Mouse (Mus musculus): Measurements from ENCODE around the gene Gab1. TPM values are rescaled to one million over a fixed set of nuclear protein-coding genes. Genes with fewer than 3 reads are reported as not detected.
A peak's percentile ranks its signal among the peaks of the same experiment; 100 is the strongest.

Gene Gab1
- polyA plus RNA-seq, 1 experiment from 2014 or later: 25.6 TPM

DNA sequence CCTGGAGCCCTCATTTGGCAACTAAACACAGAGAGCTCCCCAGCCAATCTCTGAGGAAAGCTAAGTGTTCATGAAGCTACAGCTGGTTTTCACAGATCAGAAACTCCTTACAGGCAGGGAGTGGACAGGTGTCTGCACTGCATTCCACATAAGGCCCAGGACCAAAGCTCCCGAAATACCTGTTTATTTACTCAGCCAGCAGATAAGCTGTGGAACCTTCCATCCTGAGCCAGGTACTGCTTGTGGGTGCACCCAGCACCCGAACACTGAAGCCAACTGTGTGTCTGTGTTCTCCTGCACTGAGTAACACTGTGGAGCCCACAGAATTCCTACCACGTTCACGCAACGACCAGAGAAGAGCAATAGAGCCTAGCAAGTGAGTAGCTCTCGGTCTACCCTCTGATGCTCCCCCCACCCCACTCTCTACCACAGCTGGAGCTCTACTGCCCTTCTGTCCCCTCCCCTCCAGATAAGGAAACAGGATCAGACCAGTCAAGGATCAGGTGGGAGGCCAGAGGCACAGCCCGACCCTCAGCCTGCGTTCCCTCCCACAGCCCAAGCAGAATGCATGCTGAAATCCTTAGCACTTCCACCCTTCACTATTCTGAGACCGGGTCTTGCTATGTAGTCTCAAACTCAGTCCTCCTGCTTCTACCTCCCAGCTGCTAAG lies 9.6 kb downstream of the Gab1 start:
- Histone ChIP-seq H3K36me3 (no peaks in the 10 kb centered on the region), H3K9ac (no peak overlapping the region), H3K4me2 (peak overlapping the region; percentile 5; the same call in 1 of the 2 replicates), H3K27me3 (no peaks in the 10 kb centered on the region), H3K4me1 (peaks cover 63% of the 10 kb centered on the region), H3K4me3 (no peak overlapping the region), H3K9me3 (no peaks in the 10 kb centered on the region), H3K27ac (peak overlapping the region; percentile 81)
- no peak for ATAC-seq (ENCODE audit: insufficient number of reproducible peaks, low FRiP score, low TSS enrichment, low read depth)
- 54% methylated on average over 9 of the region's 9 CpGs for WGBS

DNA sequence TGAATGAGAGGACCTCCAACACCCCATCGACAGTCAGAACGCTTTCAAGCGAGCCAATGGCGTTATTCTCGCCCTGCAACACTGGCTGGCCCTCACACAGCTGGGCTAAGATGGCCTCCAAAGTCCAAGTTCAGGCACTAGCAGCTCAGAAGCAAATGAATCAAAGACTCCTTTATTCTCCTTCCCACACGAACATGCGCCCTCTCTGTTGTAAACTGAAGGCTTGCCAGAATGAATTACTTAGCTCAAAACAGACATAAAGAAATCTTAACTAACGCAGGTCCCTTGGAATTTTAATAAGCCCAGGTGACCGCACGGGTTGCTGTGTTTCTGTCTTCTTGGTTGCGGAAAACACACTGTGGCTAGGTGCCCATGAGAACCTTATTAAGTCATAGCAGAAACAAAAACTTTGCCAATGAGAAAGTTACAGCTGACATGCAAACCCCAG lies 10.4 kb downstream of the Gab1 start:
- Histone ChIP-seq H3K9me3 (no peaks in the 10 kb centered on the region), H3K27me3 (no peaks in the 10 kb centered on the region), H3K9ac (no peak overlapping the region), H3K27ac (peak overlapping the region; percentile 81), H3K36me3 (no peaks in the 10 kb centered on the region), H3K4me2 (peak overlapping the region; percentile 17; the same call in 1 of the 2 replicates), H3K4me3 (no peak overlapping the region), H3K4me1 (peaks cover 70% of the 10 kb centered on the region)
- ATAC-seq (ENCODE audit: insufficient number of reproducible peaks, low FRiP score, low TSS enrichment, low read depth): peak; percentile 33; the same call in 1 of the 2 replicates
- 38% methylated on average over 11 of the region's 11 CpGs for WGBS

DNA sequence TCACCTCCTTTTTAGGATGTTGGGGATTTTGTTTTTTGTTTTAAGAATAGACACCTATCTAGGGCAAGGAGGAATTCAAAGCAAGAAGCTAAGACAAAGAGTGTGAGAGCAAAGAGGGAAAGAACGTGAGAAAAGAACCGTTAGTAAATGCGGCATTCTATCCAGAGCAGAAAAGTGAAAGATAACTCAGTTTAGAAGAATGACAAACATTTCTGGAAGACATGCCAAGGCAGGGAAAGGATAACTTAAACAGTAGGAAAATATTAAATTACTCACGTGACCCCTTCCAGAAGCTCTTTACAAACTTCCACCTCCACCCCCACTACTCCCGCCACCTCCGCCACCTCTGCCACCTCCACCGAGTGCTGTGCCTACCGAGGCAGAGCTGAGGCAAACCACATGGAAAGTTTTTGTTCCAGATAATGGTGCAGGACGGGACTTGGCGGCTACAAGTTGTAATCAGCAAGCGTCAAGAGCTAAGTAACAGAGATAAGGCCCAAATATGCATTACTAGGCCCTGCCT lies 11.5 kb downstream of the Gab1 start:
- H3K4me2 ChIP-seq: no peak overlapping the region
- no peaks in the 10 kb centered on the region for H3K27me3 ChIP-seq
- 54% methylated on average over 11 of the region's 11 CpGs for WGBS
- peak overlapping the region; percentile 81; the same call in 1 of the 2 replicates for H3K27ac ChIP-seq
- no peaks in the 10 kb centered on the region for H3K9me3 ChIP-seq
- H3K4me3 ChIP-seq: no peak overlapping the region
- no peaks in the 10 kb centered on the region for H3K36me3 ChIP-seq
- H3K4me1 ChIP-seq: peaks cover 64% of the 10 kb centered on the region
- no peak for ATAC-seq (ENCODE audit: insufficient number of reproducible peaks, low FRiP score, low TSS enrichment, low read depth)
- no peak overlapping the region for H3K9ac ChIP-seq

DNA sequence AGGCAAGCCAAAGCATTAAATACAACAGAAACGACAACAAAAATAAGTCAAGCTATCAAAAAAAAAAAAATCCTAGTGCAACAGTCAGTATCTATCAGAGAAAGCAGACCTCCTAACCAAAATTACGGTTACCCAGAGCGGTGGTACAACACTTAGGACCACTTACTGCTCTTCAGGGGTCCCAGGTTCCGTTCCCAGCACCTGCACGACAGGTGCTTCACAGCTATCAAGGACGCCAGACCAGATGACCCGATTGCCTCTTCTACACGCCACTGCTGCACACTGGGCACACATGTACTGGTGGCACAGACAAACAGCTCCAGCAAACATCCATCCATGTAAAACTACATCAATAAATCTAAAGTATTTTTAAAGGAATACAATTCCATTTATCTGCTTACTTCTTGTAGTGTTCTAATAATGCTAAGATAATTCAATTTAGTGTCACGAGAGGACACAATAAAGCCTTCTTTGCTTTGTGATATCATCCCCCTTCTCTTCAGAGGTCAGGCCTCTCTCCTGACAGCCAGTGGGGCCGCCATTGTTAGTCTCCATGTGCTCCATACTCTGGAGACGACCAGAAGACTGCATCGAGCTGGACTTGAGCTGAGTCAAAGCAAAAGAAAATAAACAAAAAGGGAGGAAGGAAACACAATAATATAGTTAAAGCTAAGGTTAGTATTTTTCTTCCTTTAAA lies 12.2 kb downstream of the Gab1 start:
- Histone ChIP-seq H3K4me2 (no peak overlapping the region), H3K4me1 (peaks cover 65% of the 10 kb centered on the region)
- ATAC-seq (ENCODE audit: insufficient number of reproducible peaks, low FRiP score, low TSS enrichment, low read depth): no peak

DNA sequence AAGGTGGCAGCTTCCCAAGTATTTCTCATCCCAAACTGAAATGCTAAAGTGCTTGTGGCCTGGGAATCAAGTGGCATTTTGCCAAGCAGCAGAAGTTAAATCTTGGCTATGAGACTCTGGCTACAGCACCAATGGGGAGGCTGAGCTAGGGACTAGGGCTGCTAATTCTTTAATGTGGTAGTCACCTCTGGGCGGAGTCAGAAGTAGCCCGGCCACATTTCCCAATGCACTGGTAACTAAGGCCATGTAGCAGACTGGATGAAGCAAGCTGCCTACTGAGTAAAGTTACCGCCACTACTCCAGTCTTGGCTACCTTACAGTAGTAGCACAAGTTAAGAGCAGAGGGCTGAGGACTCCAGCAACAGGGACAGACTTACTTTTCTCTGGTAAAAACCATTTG lies 12.7 kb downstream of the Gab1 start:
- Histone ChIP-seq H3K9me3 (no peaks in the 10 kb centered on the region), H3K4me1 (peaks cover 61% of the 10 kb centered on the region), H3K27me3 (no peaks in the 10 kb centered on the region), H3K4me2 (no peak overlapping the region), H3K27ac (peak overlapping the region; percentile 22; the same call in 1 of the 2 replicates), H3K9ac (no peak overlapping the region), H3K4me3 (no peak overlapping the region), H3K36me3 (no peaks in the 10 kb centered on the region)
- 56% methylated on average over 3 of the region's 3 CpGs for WGBS
- ATAC-seq (ENCODE audit: insufficient number of reproducible peaks, low FRiP score, low TSS enrichment, low read depth): no peak

More for the DNA sequence above, 12.2 kb downstream of the Gab1 start:
- no peak overlapping the region for H3K4me3 ChIP-seq
- H3K27ac ChIP-seq: peak overlapping the region; percentile 22; the same call in 1 of the 2 replicates
- H3K36me3 ChIP-seq: no peaks in the 10 kb centered on the region
- WGBS: 88% methylated on average over 12 of the region's 12 CpGs
- H3K9me3 ChIP-seq: no peaks in the 10 kb centered on the region
- no peaks in the 10 kb centered on the region for H3K27me3 ChIP-seq
- no peak overlapping the region for H3K9ac ChIP-seq

DNA sequence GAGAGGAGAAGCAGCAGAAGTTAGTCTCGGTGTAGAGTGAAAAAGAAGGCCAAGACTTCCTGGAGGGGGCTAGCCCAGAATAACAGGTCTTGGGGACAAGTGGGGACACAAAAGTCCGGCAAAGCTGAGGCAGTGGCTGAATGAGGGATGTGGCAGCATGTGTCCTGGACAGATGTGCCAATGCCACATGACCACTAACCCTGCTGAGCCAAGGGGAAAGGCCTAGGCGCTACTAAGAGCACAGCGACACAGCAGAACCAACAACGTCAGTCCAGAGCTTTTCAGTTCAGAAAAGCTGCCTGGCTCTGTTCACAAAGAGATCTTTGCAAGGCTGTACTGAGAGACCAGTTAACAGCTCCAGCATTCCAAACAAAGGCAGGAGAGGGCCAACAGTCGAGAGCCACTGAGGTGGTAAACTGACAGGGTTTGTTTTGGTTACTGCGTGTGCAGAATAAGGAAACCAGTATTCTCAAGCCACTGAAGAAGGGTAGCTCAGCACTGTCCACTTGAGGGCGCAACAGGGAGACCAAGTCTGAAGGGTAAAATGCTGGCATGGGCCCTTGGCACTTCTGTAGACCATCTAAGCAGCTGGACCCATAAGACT lies 15.0 kb downstream of the Gab1 start:
- ATAC-seq (ENCODE audit: insufficient number of reproducible peaks, low FRiP score, low TSS enrichment, low read depth): no peak
- 63% methylated on average over 8 of the region's 8 CpGs for WGBS
- Histone ChIP-seq H3K4me2 (no peak overlapping the region), H3K4me3 (no peak overlapping the region), H3K4me1 (peaks cover 47% of the 10 kb centered on the region), H3K27ac (0 out of 2 replicates have a peak overlapping the region, but pooled peaks have one; percentile 3), H3K27me3 (no peaks in the 10 kb centered on the region), H3K36me3 (no peaks in the 10 kb centered on the region; the same call in 1 of the 2 replicates), H3K9me3 (no peaks in the 10 kb centered on the region), H3K9ac (no peak overlapping the region)

DNA sequence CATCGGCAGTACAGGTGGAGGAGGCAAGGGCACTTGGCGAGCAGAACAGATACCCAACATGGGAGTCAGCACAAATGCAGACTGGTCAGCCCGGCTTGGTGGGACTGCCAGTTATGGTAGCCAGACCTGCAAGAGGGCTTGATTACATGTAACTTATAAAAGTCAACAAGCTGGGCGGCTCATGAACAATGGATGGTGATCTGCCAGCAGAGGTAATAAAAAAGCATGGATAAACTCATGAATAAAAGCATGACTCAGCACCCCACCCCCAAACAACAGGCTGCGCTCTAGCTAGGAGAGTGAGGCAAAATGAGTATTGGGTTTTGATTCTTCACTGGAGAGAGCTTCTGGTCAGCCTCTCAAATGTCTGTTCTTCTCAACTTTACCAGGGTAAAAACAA lies 16.9 kb downstream of the Gab1 start:
- no peak for ATAC-seq (ENCODE audit: insufficient number of reproducible peaks, low FRiP score, low TSS enrichment, low read depth)
- WGBS: 64% methylated on average over 5 of the region's 5 CpGs
- no peak overlapping the region for H3K4me3 ChIP-seq

DNA sequence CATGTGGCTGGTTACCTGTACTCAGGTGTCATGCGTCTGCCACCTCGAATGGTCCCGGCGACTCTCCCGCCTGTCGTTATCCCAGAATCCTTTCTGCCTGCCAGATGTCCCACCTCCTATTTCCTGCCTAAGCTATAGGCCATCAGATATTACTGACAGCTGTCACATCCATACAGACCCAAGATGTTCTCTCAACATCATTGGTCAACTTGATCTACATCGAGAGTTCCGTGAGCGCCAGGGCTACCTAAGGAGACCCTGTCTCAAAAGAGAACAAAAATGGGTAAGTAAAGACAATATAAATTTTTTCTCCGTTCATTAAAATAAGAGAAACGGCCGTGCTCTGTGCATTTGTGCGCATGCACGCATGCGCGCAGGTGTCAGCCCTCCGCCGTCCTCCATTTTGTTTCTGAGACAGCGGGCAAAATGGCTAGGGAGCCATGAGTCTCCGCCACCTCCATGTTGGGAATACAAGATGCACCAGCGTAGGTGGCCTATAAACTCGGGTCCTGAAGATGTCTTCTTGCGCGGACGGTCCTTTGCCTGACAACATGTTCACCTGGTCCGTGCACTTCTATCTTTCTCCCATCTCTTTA lies 21.0 kb downstream of the Gab1 start:
- Histone ChIP-seq H3K9me3 (no peaks in the 10 kb centered on the region), H3K36me3 (no peaks in the 10 kb centered on the region; the same call in 1 of the 2 replicates), H3K9ac (no peak overlapping the region), H3K4me3 (no peak overlapping the region), H3K27me3 (no peaks in the 10 kb centered on the region), H3K4me2 (no peak overlapping the region), H3K27ac (no peak overlapping the region), H3K4me1 (peaks cover 35% of the 10 kb centered on the region)
- ATAC-seq (ENCODE audit: insufficient number of reproducible peaks, low FRiP score, low TSS enrichment, low read depth): no peak
- WGBS: 98% methylated on average over 26 of the region's 26 CpGs

More for the DNA sequence above, 16.9 kb downstream of the Gab1 start:
- H3K4me2 ChIP-seq: no peak overlapping the region
- H3K9ac ChIP-seq: no peak overlapping the region
- no peak overlapping the region; the same call in 1 of the 2 replicates for H3K27ac ChIP-seq
- H3K36me3 ChIP-seq: no peaks in the 10 kb centered on the region; the same call in 1 of the 2 replicates
- no peaks in the 10 kb centered on the region for H3K9me3 ChIP-seq
- peaks cover 34% of the 10 kb centered on the region for H3K4me1 ChIP-seq
- no peaks in the 10 kb centered on the region for H3K27me3 ChIP-seq

DNA sequence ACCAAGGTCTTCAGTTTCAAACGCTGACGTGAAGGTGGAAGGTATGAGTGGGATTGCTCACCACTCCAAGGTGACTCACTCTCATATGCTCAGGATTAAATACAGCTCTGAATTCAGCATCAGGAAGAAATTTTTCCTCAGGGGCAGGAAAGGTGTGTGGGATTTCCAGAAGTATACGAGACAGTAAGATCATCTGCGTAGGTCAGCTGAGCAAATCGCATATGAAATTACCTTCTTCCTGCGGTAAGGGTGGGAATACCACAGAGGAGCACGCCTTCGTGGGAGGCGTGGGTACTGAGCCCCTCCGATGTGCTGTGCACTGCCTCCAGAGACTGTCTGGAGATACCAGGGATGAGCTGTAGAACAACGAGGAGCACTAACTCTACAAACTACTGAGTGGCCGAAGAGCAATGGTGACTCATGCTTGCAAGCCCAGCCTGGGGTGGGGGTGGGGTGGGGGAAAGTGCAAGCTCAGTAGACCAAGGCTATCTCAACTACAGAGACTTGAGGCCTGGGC lies 22.4 kb downstream of the Gab1 start:
- H3K9ac ChIP-seq: no peak overlapping the region
- no peak overlapping the region for H3K4me2 ChIP-seq
- no peak for ATAC-seq (ENCODE audit: insufficient number of reproducible peaks, low FRiP score, low TSS enrichment, low read depth)
- no peaks in the 10 kb centered on the region for H3K9me3 ChIP-seq
- no peaks in the 10 kb centered on the region; the same call in 1 of the 2 replicates for H3K36me3 ChIP-seq
- H3K27ac ChIP-seq: 0 out of 2 replicates have a peak overlapping the region, but pooled peaks have one; percentile 27
- H3K4me1 ChIP-seq: peaks cover 41% of the 10 kb centered on the region
- 68% methylated on average over 12 of the region's 12 CpGs for WGBS
- no peaks in the 10 kb centered on the region for H3K27me3 ChIP-seq
- H3K4me3 ChIP-seq: no peak overlapping the region

DNA sequence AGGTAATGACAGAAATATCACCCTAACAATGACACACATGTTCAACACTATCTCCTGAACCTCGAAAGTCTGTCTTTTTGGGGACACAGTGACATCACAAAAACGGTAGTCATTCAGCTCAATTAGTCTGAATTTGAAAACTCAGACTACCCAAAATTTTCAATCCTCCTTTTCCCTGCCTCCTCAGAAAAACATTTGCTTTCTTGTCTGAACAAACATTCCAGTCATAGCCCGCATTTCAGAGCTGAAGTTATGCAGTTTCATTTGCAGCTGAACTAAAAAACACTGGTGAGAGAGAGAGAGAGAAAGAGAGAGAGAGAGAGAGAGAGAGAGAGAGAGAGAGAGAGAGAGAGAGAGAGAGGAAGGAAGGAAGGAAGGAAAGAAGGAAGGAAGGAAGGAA lies 23.2 kb downstream of the Gab1 start:
- Histone ChIP-seq H3K4me1 (peaks cover 47% of the 10 kb centered on the region), H3K4me2 (no peak overlapping the region), H3K36me3 (no peaks in the 10 kb centered on the region; the same call in 1 of the 2 replicates), H3K9me3 (no peaks in the 10 kb centered on the region), H3K27me3 (no peaks in the 10 kb centered on the region), H3K4me3 (no peak overlapping the region), H3K27ac (peak overlapping the region; percentile 22; the same call in 1 of the 2 replicates), H3K9ac (no peak overlapping the region)
- 39% methylated on average over 3 of the region's 3 CpGs for WGBS
- no peak for ATAC-seq (ENCODE audit: insufficient number of reproducible peaks, low FRiP score, low TSS enrichment, low read depth)

DNA sequence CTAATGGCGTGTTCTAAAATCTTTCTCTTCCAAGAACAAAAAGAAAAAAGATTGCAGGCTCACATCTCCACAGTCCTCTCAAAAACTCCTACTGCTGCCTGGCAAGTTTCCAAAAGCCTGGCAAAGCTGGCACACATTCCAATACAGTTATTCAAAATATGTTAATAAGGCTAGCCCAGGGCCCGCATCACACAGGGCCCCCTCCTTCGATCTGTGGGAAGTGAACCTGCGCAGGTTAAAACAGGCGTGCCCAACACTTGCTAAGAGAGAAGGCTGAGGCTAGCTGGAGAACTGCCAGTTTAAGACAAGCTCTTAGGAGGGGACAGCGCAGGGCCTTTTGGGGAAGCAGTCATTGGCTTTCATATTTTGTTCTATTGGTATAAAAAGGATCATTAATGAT lies 23.7 kb downstream of the Gab1 start:
- WGBS: 39% methylated on average over 6 of the region's 6 CpGs
- ATAC-seq (ENCODE audit: insufficient number of reproducible peaks, low FRiP score, low TSS enrichment, low read depth): no peak
- Histone ChIP-seq H3K36me3 (no peaks in the 10 kb centered on the region; the same call in 1 of the 2 replicates), H3K4me3 (no peak overlapping the region), H3K9me3 (no peaks in the 10 kb centered on the region), H3K27me3 (no peaks in the 10 kb centered on the region), H3K9ac (no peak overlapping the region), H3K4me2 (no peak overlapping the region), H3K4me1 (peaks cover 49% of the 10 kb centered on the region), H3K27ac (peak overlapping the region; percentile 22; the same call in 1 of the 2 replicates)

Data from limb, embryonic 15.5 days (tissue).